ENCODE assay signal across 25 mouse cellular contexts in the genomic region with DNA sequence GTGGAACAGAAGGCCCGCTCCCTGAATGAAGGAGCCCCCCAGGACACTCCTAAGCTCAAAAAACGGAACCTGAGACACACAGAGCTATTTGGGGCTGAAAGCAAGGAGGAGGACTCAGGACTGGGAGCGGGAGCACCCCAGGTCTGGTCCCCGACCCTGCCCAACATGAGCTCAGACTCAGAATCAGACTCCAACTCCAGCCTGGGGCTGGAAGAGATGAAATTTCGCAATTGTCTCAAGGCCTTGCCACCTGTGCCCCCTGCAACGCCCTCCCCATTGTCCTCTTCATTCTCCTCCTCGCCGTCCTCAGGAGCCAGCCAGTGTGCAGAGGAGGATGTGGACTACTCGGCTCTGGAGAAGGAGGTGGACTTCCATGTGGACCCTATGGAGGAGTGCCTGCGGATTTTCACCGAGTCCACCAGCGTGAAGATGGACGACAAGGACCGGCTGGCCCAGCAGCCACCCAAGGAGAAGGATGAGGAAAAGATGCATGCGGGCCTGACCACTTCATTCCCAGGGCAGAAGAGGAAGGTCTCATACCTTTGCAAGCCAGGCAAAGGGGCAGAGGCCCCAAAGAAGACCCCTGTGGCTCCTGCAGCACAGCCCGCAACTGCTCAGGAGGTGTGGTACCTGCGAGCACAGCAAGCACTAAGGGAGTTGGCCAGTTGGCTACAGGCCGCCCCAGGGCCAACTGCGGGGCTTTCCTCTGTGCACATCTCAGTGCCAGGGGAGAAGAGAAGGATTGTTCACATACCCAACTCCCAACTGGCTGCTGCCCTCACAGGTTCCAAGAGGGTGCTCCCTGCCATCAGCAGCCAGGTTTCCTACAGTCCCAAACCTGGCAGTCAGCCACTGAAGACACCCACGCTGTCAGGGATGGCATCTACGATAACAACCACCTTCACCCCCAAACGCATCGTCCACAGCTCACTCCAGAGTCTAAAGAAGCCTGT. TPM values are rescaled to one million over a fixed set of nuclear protein-coding genes. Genes with fewer than 3 reads are reported as not detected.
DNase-seq lines count a peak whose midpoint lies in the region; ATAC-seq lines count a peak whose summit lies in the region.
"Not testable (repeated sequence)": the region's sequence is repeated elsewhere in the genome, so short reads cannot be mapped to it uniquely, and the experiment has no call there.
"Had no signal": no experiment of that assay in that cellular context is flagged by ENCODE, and none has a peak within 500 bp of the region (broad histone marks: within the 10 kb centered on the region; RNA-seq: fewer than 3 reads in every experiment).

No protein-coding gene starts in this region.

- ATAC-seq in liver, embryonic 16.5 days (ENCODE audit: low read depth): 0 out of 2 replicates have a peak, but pooled peaks have one; percentile 11
- ATAC-seq in midbrain, embryonic 12.5 days (ENCODE audit: low FRiP score, low read depth): 0 out of 2 replicates have a peak, but pooled peaks have one; percentile 25

- H3K4me2 ChIP-seq in liver, embryonic 16.5 days (ENCODE audit: low read depth, low read length); midbrain, embryonic 12.5 days (replicated peaks): not testable (repeated sequence)

- DNase-seq in adrenal gland, postnatal 25 days: peak; percentile 1
- peak; percentile 7 for DNase-seq in gastrocnemius, postnatal 10 days
- DNase-seq in hindbrain, embryonic 10.5 days (ENCODE audit: low spot score): peak; percentile 2
- DNase-seq in kidney, postnatal 25 days: peak; percentile 8 to 44
- DNase-seq in spleen, postnatal 10 days (ENCODE audit: low spot score in 2 of 2): peak; percentile 9 to 19

- WGBS in hindbrain, embryonic 10.5 days: 86% methylated on average over 23 of the region's 23 CpGs
- WGBS in liver, embryonic 16.5 days (ENCODE audit: insufficient replicate concordance): 64% methylated on average over 23 of the region's 23 CpGs
- 82% methylated on average over 23 of the region's 23 CpGs for WGBS in midbrain, embryonic 12.5 days

- H3K4me3 ChIP-seq in hindbrain, embryonic 10.5 days; liver, embryonic 16.5 days (ENCODE audit: low read depth, low read length); midbrain, embryonic 12.5 days: not testable (repeated sequence)

- not testable (repeated sequence) for H3K9ac ChIP-seq in liver, embryonic 16.5 days (ENCODE audit: low read depth, low read length); midbrain, embryonic 12.5 days (replicated peaks)

- H3K9me3 ChIP-seq in hindbrain, embryonic 10.5 days: peaks cover 15% of the 10 kb centered on the region
- H3K9me3 ChIP-seq in liver, embryonic 16.5 days (replicated peaks; ENCODE audit: control insufficient read depth, low read length); midbrain, embryonic 12.5 days: not testable (repeated sequence)

- H3K27ac ChIP-seq in hindbrain, embryonic 10.5 days; liver, embryonic 16.5 days (ENCODE audit: low read length); midbrain, embryonic 12.5 days (replicated peaks): not testable (repeated sequence)

- not testable (repeated sequence) for H3K4me1 ChIP-seq in hindbrain, embryonic 10.5 days (replicated peaks); liver, embryonic 16.5 days (ENCODE audit: control insufficient read depth, low read depth, low read length); midbrain, embryonic 12.5 days

- not testable (repeated sequence) for H3K27me3 ChIP-seq in hindbrain, embryonic 10.5 days (ENCODE audit: insufficient read depth, poor library complexity, severe bottlenecking); liver, embryonic 16.5 days (ENCODE audit: control insufficient read depth, insufficient read depth, low read depth, low read length); midbrain, embryonic 12.5 days

- H3K36me3 ChIP-seq in hindbrain, embryonic 10.5 days; liver, embryonic 16.5 days (ENCODE audit: control insufficient read depth, insufficient read depth); midbrain, embryonic 12.5 days: not testable (repeated sequence)

RNA-seq across cellular contexts. Expression of a gene that starts 11.9 kb away (rescaled TPM):
- total RNA-seq in adrenal gland, postnatal 25 days (2021): not detected in 2 replicates
- not detected for total RNA-seq in gastrocnemius, postnatal 10 days (2021)
- polyA plus RNA-seq in hindbrain, embryonic 10.5 days (2016; fragmentation: Nextera tagmentation; extraction: Ambion mirVana): not detected in 2 replicates
- polyA plus RNA-seq in liver, embryonic 16.5 days (2015; fragmentation: Nextera tagmentation; extraction: Ambion mirVana): not detected in 2 replicates
- polyA plus RNA-seq in midbrain, embryonic 12.5 days (2016; fragmentation: Nextera tagmentation; extraction: Ambion mirVana): not detected in 2 replicates
- total RNA-seq: adrenal gland, postnatal 4 days; gastrocnemius, postnatal 25 days; heart, postnatal 10 days; layer of hippocampus, adult 2 months; layer of hippocampus, postnatal 36 days; left cerebral cortex, postnatal 14 days; neutrophil, adult 5-6 weeks had no signal
- polyA plus RNA-seq: CD4-positive, CD25-positive, alpha-beta regulatory T cell, adult 4 months; forebrain, embryonic 13.5 days; frontal cortex, adult 2 months; hindbrain, embryonic 15.5 days; intestine, embryonic 16.5 days; kidney, embryonic 14.5 days; limb, embryonic 15.5 days; lung, embryonic 14.5 days; midbrain, embryonic 16.5 days; testis, adult 2 months had no signal

RNA-seq across cellular contexts. Expression of a gene that starts 19.9 kb away (rescaled TPM):
- not detected in 2 replicates for total RNA-seq in adrenal gland, postnatal 25 days (2021)
- not detected for total RNA-seq in gastrocnemius, postnatal 10 days (2021)
- not detected in 2 replicates for polyA plus RNA-seq in hindbrain, embryonic 10.5 days (2016; fragmentation: Nextera tagmentation; extraction: Ambion mirVana)
- polyA plus RNA-seq in liver, embryonic 16.5 days (2015; fragmentation: Nextera tagmentation; extraction: Ambion mirVana): not detected in 2 replicates
- not detected in 2 replicates for polyA plus RNA-seq in midbrain, embryonic 12.5 days (2016; fragmentation: Nextera tagmentation; extraction: Ambion mirVana)
- total RNA-seq: adrenal gland, postnatal 4 days; ES-E14; gastrocnemius, postnatal 25 days; heart, postnatal 10 days; layer of hippocampus, adult 2 months; layer of hippocampus, postnatal 36 days; left cerebral cortex, postnatal 14 days; neutrophil, adult 5-6 weeks had no signal
- polyA plus RNA-seq: CD4-positive, CD25-positive, alpha-beta regulatory T cell, adult 4 months; forebrain, embryonic 13.5 days; frontal cortex, adult 2 months; hindbrain, embryonic 15.5 days; intestine, embryonic 16.5 days; kidney, embryonic 14.5 days; limb, embryonic 15.5 days; lung, embryonic 14.5 days; midbrain, embryonic 16.5 days; testis, adult 2 months had no signal

RNA-seq across cellular contexts. Expression of a gene that starts 33.2 kb away (rescaled TPM):
- total RNA-seq in adrenal gland, postnatal 25 days (2021): not detected in 2 replicates
- total RNA-seq in gastrocnemius, postnatal 10 days (2021): not detected
- not detected in 2 replicates for polyA plus RNA-seq in hindbrain, embryonic 10.5 days (2016; fragmentation: Nextera tagmentation; extraction: Ambion mirVana)
- polyA plus RNA-seq in liver, embryonic 16.5 days (2015; fragmentation: Nextera tagmentation; extraction: Ambion mirVana): not detected in 2 replicates
- not detected in 2 replicates for polyA plus RNA-seq in midbrain, embryonic 12.5 days (2016; fragmentation: Nextera tagmentation; extraction: Ambion mirVana)
- total RNA-seq: adrenal gland, postnatal 4 days; gastrocnemius, postnatal 25 days; heart, postnatal 10 days; layer of hippocampus, adult 2 months; layer of hippocampus, postnatal 36 days; left cerebral cortex, postnatal 14 days; neutrophil, adult 5-6 weeks had no signal
- polyA plus RNA-seq: CD4-positive, CD25-positive, alpha-beta regulatory T cell, adult 4 months; forebrain, embryonic 13.5 days; frontal cortex, adult 2 months; hindbrain, embryonic 15.5 days; intestine, embryonic 16.5 days; kidney, embryonic 14.5 days; limb, embryonic 15.5 days; lung, embryonic 14.5 days; midbrain, embryonic 16.5 days; testis, adult 2 months had no signal

RNA-seq across cellular contexts. Expression of a gene that starts 45.6 kb away (rescaled TPM):
- total RNA-seq in adrenal gland, postnatal 25 days (2021): not detected in 2 replicates
- total RNA-seq in gastrocnemius, postnatal 10 days (2021): not detected
- not detected in 2 replicates for polyA plus RNA-seq in hindbrain, embryonic 10.5 days (2016; fragmentation: Nextera tagmentation; extraction: Ambion mirVana)
- 0.26 TPM in 1 of 2 replicates, not detected in the other for polyA plus RNA-seq in liver, embryonic 16.5 days (2015; fragmentation: Nextera tagmentation; extraction: Ambion mirVana)
- not detected in 2 replicates for polyA plus RNA-seq in midbrain, embryonic 12.5 days (2016; fragmentation: Nextera tagmentation; extraction: Ambion mirVana)
- total RNA-seq: adrenal gland, postnatal 4 days; gastrocnemius, postnatal 25 days; heart, postnatal 10 days; layer of hippocampus, adult 2 months; layer of hippocampus, postnatal 36 days; left cerebral cortex, postnatal 14 days; neutrophil, adult 5-6 weeks had no signal
- polyA plus RNA-seq: CD4-positive, CD25-positive, alpha-beta regulatory T cell, adult 4 months; forebrain, embryonic 13.5 days; frontal cortex, adult 2 months; hindbrain, embryonic 15.5 days; intestine, embryonic 16.5 days; kidney, embryonic 14.5 days; limb, embryonic 15.5 days; lung, embryonic 14.5 days; midbrain, embryonic 16.5 days had no signal

RNA-seq across cellular contexts. Expression of a gene that starts 57.6 kb away (rescaled TPM):
- not detected in 2 replicates for total RNA-seq in adrenal gland, postnatal 25 days (2021)
- not detected for total RNA-seq in gastrocnemius, postnatal 10 days (2021)
- not detected in 2 replicates for polyA plus RNA-seq in hindbrain, embryonic 10.5 days (2016; fragmentation: Nextera tagmentation; extraction: Ambion mirVana)
- not detected in 2 replicates for polyA plus RNA-seq in liver, embryonic 16.5 days (2015; fragmentation: Nextera tagmentation; extraction: Ambion mirVana)
- not detected in 2 replicates for polyA plus RNA-seq in midbrain, embryonic 12.5 days (2016; fragmentation: Nextera tagmentation; extraction: Ambion mirVana)
- total RNA-seq: adrenal gland, postnatal 4 days; gastrocnemius, postnatal 25 days; heart, postnatal 10 days; layer of hippocampus, adult 2 months; layer of hippocampus, postnatal 36 days; left cerebral cortex, postnatal 14 days; neutrophil, adult 5-6 weeks had no signal
- polyA plus RNA-seq: CD4-positive, CD25-positive, alpha-beta regulatory T cell, adult 4 months; forebrain, embryonic 13.5 days; frontal cortex, adult 2 months; hindbrain, embryonic 15.5 days; intestine, embryonic 16.5 days; kidney, embryonic 14.5 days; limb, embryonic 15.5 days; lung, embryonic 14.5 days; midbrain, embryonic 16.5 days; testis, adult 2 months had no signal
